Mouse (Mus musculus) forebrain, embryonic 15.5 days (tissue): Measurements from ENCODE around the gene Spsb4. TPM values are rescaled to one million over a fixed set of nuclear protein-coding genes. Genes with fewer than 3 reads are reported as not detected.

Source experiments
- ATAC-seq: fragments of 200-750 bp; cut with Nextera tagmentation; replicated peaks from 2 replicates; pipeline ENCODE4 v1.8.0; 2017; ENCODE audit warnings: mild to moderate bottlenecking, moderate TSS enrichment, moderate library complexity
- H3K27ac ChIP-seq: fragments of 300-500 bp; sonication (generic); replicated peaks from 2 replicates; pipeline ENCODE4 v1.5.1; 2015; ENCODE audit warnings: mild to moderate bottlenecking, inconsistent platforms
- H3K27me3 ChIP-seq: fragments of 300-500 bp; sonication (generic); 2 replicates; pipeline ENCODE4 v1.6.1; 2015; ENCODE audit warnings: inconsistent platforms
- H3K36me3 ChIP-seq: fragments of 300-500 bp; sonication (generic); 2 replicates; pipeline ENCODE4 v1.6.1; 2015; ENCODE audit warnings: mild to moderate bottlenecking, inconsistent platforms
- H3K4me1 ChIP-seq: fragments of 300-500 bp; sonication (generic); 2 replicates; pipeline ENCODE4 v1.6.1; 2015; ENCODE audit warnings: inconsistent platforms
- H3K4me2 ChIP-seq: fragments of 300-500 bp; sonication (generic); replicated peaks from 2 replicates; pipeline ENCODE4 v1.6.1; 2015; ENCODE audit warnings: mild to moderate bottlenecking, inconsistent platforms
- H3K4me3 ChIP-seq: fragments of 300-500 bp; sonication (generic); 2 replicates; pipeline ENCODE4 v1.5.1; 2015; ENCODE audit warnings: mild to moderate bottlenecking, inconsistent platforms
- H3K9ac ChIP-seq: fragments of 300-500 bp; sonication (generic); replicated peaks from 2 replicates; pipeline ENCODE4 v1.6.1; 2015; ENCODE audit warnings: mild to moderate bottlenecking, inconsistent platforms
- H3K9me3 ChIP-seq: fragments of 300-500 bp; sonication (generic); 2 replicates; pipeline ENCODE4 v1.6.1; 2016; ENCODE audit warnings: inconsistent platforms
- WGBS: fragments of 180-500 bp; shearing (Covaris S2); methylation state at CpG from one replicate; pipeline ENCODE4 v1.1.7; 2015; ENCODE audit warnings: mixed read lengths; 5-methylcytosine and 5-hydroxymethylcytosine counted together
- polyA plus RNA-seq: library from polyadenylated mRNA; unstranded; fragments of >200 nt; fragmentation: Nextera tagmentation; extraction: Ambion mirVana; gene quantifications from 2 replicates; pipeline ENCODE4 v1.2.1, GENCODE M21; 2015

The Spsb4 gene
- polyA plus RNA-seq, 1 experiment from 2014 or later = 24.7 TPM

DNA sequence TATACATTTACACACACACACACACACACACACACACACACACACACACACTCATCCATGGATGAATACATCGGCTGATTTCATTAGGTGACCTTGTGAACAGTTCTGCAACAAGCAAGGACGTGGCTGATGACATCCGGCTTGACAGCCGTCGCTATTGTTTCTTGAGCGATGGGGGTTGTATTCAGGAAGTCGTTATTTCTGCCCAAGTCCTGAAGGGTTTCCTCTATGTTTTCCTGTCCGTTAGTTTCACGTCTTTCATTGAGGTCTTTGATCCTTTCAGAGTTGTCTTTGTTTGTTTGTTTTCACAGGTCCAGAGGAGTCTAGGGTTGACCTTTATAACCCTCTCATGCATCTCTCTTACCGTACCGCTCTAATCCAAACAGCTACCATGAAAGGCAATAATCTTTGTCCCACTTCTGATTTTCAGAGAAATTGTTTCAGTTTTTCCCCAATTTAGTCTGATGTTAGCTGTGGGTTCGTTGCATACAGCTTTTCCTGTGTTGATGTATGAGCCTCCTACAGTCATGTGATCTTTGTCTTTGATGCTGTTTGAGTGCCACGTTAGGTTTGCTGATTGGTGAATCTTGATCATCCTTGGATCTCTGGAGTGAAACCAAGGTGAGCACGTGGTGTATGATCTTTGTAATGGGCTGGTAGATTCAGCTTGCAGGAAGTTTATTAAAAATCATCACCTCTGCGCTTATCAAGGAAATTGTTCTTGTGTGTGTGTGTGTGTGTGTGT lies 82.9 kb downstream of the Spsb4 start:
- Histone ChIP-seq H3K36me3 (no peaks in the 10 kb centered on the region), H3K27ac (no peak overlapping the region), H3K27me3 (no peaks in the 10 kb centered on the region), H3K9ac (no peak overlapping the region), H3K9me3 (no peaks in the 10 kb centered on the region), H3K4me2 (no peak overlapping the region), H3K4me1 (no peaks in the 10 kb centered on the region), H3K4me3 (no peak overlapping the region)
- no peak for ATAC-seq
- WGBS = 59% methylated on average over 15 of the region's 15 CpGs

DNA sequence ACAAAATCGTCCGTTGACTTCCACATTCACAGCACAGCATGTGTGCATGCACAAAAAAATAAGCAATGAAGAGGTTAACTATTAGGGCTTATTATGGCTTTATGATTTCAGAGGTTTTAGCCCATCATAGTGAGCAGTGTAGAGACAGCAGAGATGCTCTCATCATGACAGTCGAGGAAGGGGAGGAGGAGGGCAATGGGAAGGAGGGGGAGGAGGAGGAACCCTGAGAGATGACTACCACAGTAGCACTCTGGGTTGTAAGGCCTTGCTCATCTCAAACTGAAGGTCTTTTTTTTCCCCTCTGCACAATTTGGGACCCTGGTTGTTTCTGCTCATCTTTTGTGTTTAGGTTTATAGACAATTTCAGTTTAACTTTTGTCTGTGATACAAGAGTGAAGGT lies 83.8 kb downstream of the Spsb4 start:
- WGBS = 75% methylated on average over 3 of the region's 3 CpGs
- Histone ChIP-seq H3K4me2 (no peak overlapping the region), H3K27me3 (no peaks in the 10 kb centered on the region), H3K9me3 (no peaks in the 10 kb centered on the region), H3K36me3 (no peaks in the 10 kb centered on the region), H3K27ac (no peak overlapping the region), H3K9ac (no peak overlapping the region), H3K4me1 (no peaks in the 10 kb centered on the region), H3K4me3 (no peak overlapping the region)
- ATAC-seq = no peak

DNA sequence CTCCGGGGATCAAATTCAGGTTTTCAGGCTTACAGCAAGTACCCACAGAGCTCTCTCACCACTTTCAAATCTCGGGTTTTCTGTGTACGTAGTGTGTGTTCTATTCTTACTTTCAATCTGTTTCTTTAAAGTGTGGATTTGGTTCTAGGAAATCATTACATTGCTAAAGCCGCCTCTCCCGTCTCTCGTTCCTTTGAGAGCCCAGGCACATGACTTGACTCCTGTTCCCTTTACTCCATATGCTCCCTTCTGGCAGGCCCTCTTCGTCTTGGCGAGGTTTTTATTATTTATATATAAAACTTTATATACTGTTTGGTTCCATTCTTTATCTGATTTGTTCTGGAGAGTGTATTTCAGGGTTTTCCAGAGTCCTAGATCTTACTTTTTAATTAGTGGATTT lies 85.9 kb downstream of the Spsb4 start:
- no peaks in the 10 kb centered on the region for H3K27me3 ChIP-seq
- no peak overlapping the region for H3K4me2 ChIP-seq
- no peak overlapping the region for H3K9ac ChIP-seq
- no peak overlapping the region for H3K4me3 ChIP-seq
- no peaks in the 10 kb centered on the region for H3K36me3 ChIP-seq
- no peaks in the 10 kb centered on the region for H3K9me3 ChIP-seq
- no peak overlapping the region for H3K27ac ChIP-seq
- 76% methylated on average over 8 of the region's 8 CpGs for WGBS
- no peak for ATAC-seq
- H3K4me1 ChIP-seq = no peaks in the 10 kb centered on the region

DNA sequence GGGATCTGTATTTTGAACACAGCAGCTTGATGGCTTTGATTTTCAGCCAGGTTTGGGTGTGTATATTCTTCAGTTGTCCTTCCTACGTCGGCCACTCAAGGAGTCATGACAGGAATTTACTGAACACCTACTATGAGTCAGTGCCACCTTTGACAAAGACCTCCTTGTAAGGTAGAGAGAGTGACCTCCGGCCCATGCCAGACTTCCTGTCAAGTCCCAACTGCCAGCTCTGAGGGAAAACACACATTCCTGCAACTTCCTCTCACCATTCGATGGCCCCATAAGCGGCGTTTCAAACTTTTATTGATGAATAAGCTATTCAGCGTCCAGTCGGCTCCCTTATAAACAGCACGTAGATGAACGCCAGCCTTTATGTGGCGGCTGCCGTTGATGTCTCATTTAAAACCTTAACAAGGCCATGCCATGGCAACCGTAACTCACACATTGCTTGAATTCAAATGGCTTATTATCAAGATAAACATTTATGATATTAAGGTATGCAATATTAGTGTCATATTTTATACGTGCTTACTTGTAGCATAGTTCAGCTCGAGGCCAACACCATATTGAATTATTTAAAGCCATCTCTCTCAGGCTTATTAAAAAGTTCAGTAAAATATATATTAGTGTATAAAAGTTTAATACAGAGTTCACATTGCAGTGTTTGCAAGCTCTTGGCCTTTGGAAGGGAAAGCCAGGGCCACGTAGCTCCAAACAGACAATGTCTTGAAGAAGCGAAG lies 94.9 kb downstream of the Spsb4 start:
- no peak for ATAC-seq
- peaks cover 5% of the 10 kb centered on the region; the same call in 1 of the 2 replicates for H3K9me3 ChIP-seq
- no peaks in the 10 kb centered on the region for H3K27me3 ChIP-seq
- 90% methylated on average over 17 of the region's 17 CpGs for WGBS
- H3K4me2 ChIP-seq = no peak overlapping the region
- H3K27ac ChIP-seq = no peak overlapping the region
- H3K4me3 ChIP-seq = no peak overlapping the region
- H3K9ac ChIP-seq = no peak overlapping the region
- H3K4me1 ChIP-seq = no peaks in the 10 kb centered on the region
- no peaks in the 10 kb centered on the region for H3K36me3 ChIP-seq

DNA sequence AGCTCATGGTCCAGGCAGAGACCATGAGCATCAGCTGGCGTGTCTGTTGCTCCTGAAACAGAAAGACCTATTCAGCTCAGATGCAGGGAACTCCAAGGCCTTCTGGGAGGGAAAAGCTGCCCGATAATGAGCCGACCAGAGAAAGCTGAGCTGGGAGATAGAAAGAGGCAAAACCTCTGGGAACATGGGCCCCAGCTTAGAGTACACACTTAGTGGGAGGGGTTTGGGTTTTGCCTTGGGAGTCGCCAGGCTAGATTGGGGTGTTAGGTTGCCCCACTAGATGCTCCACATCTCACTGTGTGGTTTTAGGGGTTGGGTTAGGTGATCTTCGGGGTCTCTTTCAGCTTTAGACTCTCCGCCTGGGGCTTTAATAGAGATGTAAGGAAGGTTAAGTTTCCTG lies 95.5 kb downstream of the Spsb4 start:
- no peak overlapping the region for H3K4me2 ChIP-seq
- peaks cover 5% of the 10 kb centered on the region; the same call in 1 of the 2 replicates for H3K9me3 ChIP-seq
- no peaks in the 10 kb centered on the region for H3K36me3 ChIP-seq
- no peak overlapping the region for H3K27ac ChIP-seq
- 73% methylated on average over 6 of the region's 6 CpGs for WGBS
- no peak overlapping the region for H3K4me3 ChIP-seq
- no peaks in the 10 kb centered on the region for H3K4me1 ChIP-seq
- no peak for ATAC-seq
- no peak overlapping the region for H3K9ac ChIP-seq
- H3K27me3 ChIP-seq = no peaks in the 10 kb centered on the region

DNA sequence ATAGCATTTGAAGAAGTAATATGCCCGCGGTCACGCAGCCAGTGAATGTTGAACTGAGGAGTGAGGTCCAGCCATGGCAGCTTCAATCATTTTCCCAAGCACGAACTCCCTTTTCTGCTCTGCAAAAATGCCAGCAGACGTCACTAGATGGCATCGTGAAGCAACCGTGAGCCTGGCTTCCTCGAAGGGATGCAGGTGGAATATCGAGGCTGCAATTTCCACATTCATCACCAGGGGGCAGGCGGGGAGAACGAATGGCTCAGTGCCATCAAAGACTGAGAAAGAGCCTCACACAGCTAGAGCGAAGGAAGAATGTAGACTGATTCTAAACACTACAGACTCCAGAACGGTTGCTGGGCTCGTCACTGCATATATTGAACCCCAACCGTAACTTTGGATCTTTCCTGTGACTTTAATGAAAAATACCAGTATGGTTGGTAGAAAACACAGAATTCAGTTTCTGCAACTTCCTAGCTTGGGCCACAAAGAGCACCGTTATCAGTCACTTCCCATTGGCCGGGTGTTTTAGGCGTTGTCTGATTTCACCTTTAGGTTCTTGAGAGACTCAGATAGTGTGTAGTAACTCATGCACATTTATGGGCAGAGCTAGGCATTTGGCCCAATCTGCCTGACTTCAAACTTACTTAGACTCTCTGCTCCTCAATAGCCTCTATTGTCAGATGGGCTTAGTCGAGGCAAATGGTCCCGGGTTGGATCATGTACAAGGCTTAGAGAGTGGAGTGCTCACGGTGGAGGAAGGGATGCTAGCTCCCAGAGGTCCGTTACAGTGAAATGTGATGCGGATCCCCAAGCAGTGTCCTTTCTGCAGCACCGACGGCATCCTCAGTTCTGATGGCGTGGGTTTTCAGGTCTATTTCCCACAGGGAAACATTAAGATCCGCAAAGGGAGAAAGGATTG lies 101.8 kb downstream of the Spsb4 start:
- Histone ChIP-seq H3K9ac (no peak overlapping the region), H3K4me3 (no peak overlapping the region), H3K27ac (no peak overlapping the region), H3K4me2 (no peak overlapping the region), H3K27me3 (no peaks in the 10 kb centered on the region), H3K9me3 (peaks cover 5% of the 10 kb centered on the region; the same call in 1 of the 2 replicates), H3K36me3 (no peaks in the 10 kb centered on the region), H3K4me1 (peaks cover 3% of the 10 kb centered on the region; the same call in 1 of the 2 replicates)
- peak; percentile 91 for ATAC-seq
- 34% methylated on average over 27 of the region's 27 CpGs for WGBS

GRCm38 (mm10) chr9:96916076-96916475 lies 102.6 kb downstream of the Spsb4 start:
- H3K27ac ChIP-seq = no peak overlapping the region
- H3K27me3 ChIP-seq = no peaks in the 10 kb centered on the region
- peaks cover 3% of the 10 kb centered on the region; the same call in 1 of the 2 replicates for H3K4me1 ChIP-seq
- H3K9me3 ChIP-seq = peaks cover 5% of the 10 kb centered on the region; the same call in 1 of the 2 replicates
- WGBS = 73% methylated on average over 7 of the region's 7 CpGs
- H3K4me3 ChIP-seq = no peak overlapping the region
- no peaks in the 10 kb centered on the region for H3K36me3 ChIP-seq
- H3K4me2 ChIP-seq = no peak overlapping the region
- ATAC-seq = peak; percentile 53
- H3K9ac ChIP-seq = no peak overlapping the region

GRCm38 (mm10) chr9:96914851-96915250 lies 103.8 kb downstream of the Spsb4 start:
- Histone ChIP-seq H3K36me3 (no peaks in the 10 kb centered on the region), H3K27me3 (no peaks in the 10 kb centered on the region), H3K27ac (no peak overlapping the region), H3K4me1 (peaks cover 3% of the 10 kb centered on the region; the same call in 1 of the 2 replicates), H3K4me2 (no peak overlapping the region), H3K9ac (no peak overlapping the region), H3K4me3 (no peak overlapping the region), H3K9me3 (peaks cover 5% of the 10 kb centered on the region; the same call in 1 of the 2 replicates)
- ATAC-seq = no peak
- WGBS = 76% methylated on average over 6 of the region's 6 CpGs

- Histone ChIP-seq H3K9me3 (no peaks in the 10 kb centered on the region), H3K4me3 (no peak overlapping the region), H3K4me1 (peaks cover 3% of the 10 kb centered on the region; the same call in 1 of the 2 replicates), H3K4me2 (no peak overlapping the region), H3K36me3 (no peaks in the 10 kb centered on the region), H3K27me3 (no peaks in the 10 kb centered on the region), H3K27ac (no peak overlapping the region), H3K9ac (no peak overlapping the region)
- no peak for ATAC-seq
- WGBS = 91% methylated on average over 3 of the region's 3 CpGs
Measured at GRCm38 (mm10) chr9:96914005-96914404, 104.6 kb downstream of the Spsb4 start.

DNA sequence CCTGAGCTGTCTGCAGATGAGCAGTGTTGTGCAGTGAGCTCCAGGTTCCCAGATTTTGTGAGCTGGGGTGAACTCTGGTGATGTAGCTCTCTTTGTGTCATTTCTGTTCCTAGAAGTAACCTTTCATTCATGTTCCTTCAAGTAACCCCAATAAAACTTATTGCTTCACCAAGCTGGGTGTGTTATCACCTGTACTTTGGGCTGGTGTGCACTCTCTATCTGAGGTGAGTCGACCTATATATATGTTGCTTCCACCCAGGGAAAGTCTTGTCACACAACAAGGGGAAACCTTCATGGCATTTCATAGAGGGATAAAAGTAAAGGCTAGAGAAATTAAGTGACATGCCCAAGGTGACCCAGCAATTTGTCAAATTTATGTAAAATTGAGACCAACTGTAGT lies 109.1 kb downstream of the Spsb4 start:
- WGBS = 89% methylated on average over 1 of the region's 1 CpGs
- no peak overlapping the region for H3K4me3 ChIP-seq
- ATAC-seq = no peak
- H3K9ac ChIP-seq = no peak overlapping the region
- no peaks in the 10 kb centered on the region for H3K9me3 ChIP-seq
- H3K4me1 ChIP-seq = peaks cover 4% of the 10 kb centered on the region; the same call in 1 of the 2 replicates
- H3K27ac ChIP-seq = no peak overlapping the region
- no peaks in the 10 kb centered on the region for H3K36me3 ChIP-seq
- H3K4me2 ChIP-seq = no peak overlapping the region
- H3K27me3 ChIP-seq = no peaks in the 10 kb centered on the region

GRCm38 (mm10) chr9:96908737-96909136 lies 109.9 kb downstream of the Spsb4 start:
- Histone ChIP-seq H3K4me2 (no peak overlapping the region), H3K9me3 (no peaks in the 10 kb centered on the region), H3K27ac (no peak overlapping the region), H3K4me3 (no peak overlapping the region), H3K4me1 (peaks cover 4% of the 10 kb centered on the region; the same call in 1 of the 2 replicates), H3K27me3 (no peaks in the 10 kb centered on the region), H3K36me3 (no peaks in the 10 kb centered on the region), H3K9ac (no peak overlapping the region)
- 68% methylated on average over 2 of the region's 2 CpGs for WGBS
- ATAC-seq = no peak
